ENCODE assay signal across 9 mouse cellular contexts in genomic region chr7:27165007-27165655, GRCm38 (mm10). TPM values are rescaled to one million over a fixed set of nuclear protein-coding genes. Genes with fewer than 3 reads are reported as not detected.
DNase-seq lines count a peak whose midpoint lies in the region; ATAC-seq and TF ChIP-seq lines count a peak whose summit lies in the region.
"Had no signal": no experiment of that assay in that cellular context is flagged by ENCODE, and none has a peak within 500 bp of the region (broad histone marks: within the 10 kb centered on the region; RNA-seq: fewer than 3 reads in every experiment).

No protein-coding gene starts in this region.

- peaks cover 52% of the 10 kb centered on the region for H3K4me1 ChIP-seq in lung, embryonic 16.5 days (replicated peaks; ENCODE audit: control insufficient read depth, insufficient read depth, low read length)
- H3K4me1 ChIP-seq in brown adipose tissue, adult 24 weeks (ENCODE audit: control insufficient read depth, insufficient read depth, insufficient read length, low read length): peaks cover 36% of the 10 kb centered on the region
- H3K4me1 ChIP-seq in forebrain, postnatal 0 days (ENCODE audit: insufficient read depth): peaks cover 24% of the 10 kb centered on the region
- H3K4me1 ChIP-seq in kidney, embryonic 16.5 days (ENCODE audit: insufficient read depth, low read length): peaks cover 60% of the 10 kb centered on the region
- H3K4me1 ChIP-seq in neural tube, embryonic 12.5 days: peaks cover 60% of the 10 kb centered on the region

- ATAC-seq in lung, embryonic 16.5 days (ENCODE audit: low read depth): no peak
- no peak for ATAC-seq in forebrain, postnatal 0 days
- no peak for ATAC-seq in kidney, embryonic 16.5 days (ENCODE audit: low FRiP score, low TSS enrichment)
- ATAC-seq in neural tube, embryonic 12.5 days (ENCODE audit: low FRiP score, low read depth): 0 out of 2 replicates have a peak, but pooled peaks have one; percentile 0

- TF ChIP-seq CTCF in forebrain, postnatal 0 days (IDR thresholded peaks at IDR 0.05; ENCODE audit: low read depth): 0 out of 2 replicates have a peak, but pooled peaks have one; percentile 4

- H3K27ac ChIP-seq in lung, embryonic 16.5 days (ENCODE audit: low read length): peak overlapping the region; percentile 99; the same call in 1 of the 2 replicates
- peak overlapping the region; percentile 96; the same call in 1 of the 2 replicates for H3K27ac ChIP-seq in brown adipose tissue, adult 24 weeks (replicated peaks; ENCODE audit: low read depth, low read length)
- no peak overlapping the region for H3K27ac ChIP-seq in forebrain, postnatal 0 days (ENCODE audit: low read depth, low read length)
- H3K27ac ChIP-seq in kidney, embryonic 16.5 days (ENCODE audit: low read length): peak overlapping the region; percentile 99; the same call in 1 of the 2 replicates
- no peak overlapping the region for H3K27ac ChIP-seq in neural tube, embryonic 12.5 days

- H3K9ac ChIP-seq in lung, embryonic 16.5 days (ENCODE audit: low read length): peak overlapping the region; percentile 92
- H3K9ac ChIP-seq in forebrain, postnatal 0 days: peak overlapping the region; percentile 92
- peak overlapping the region; percentile 94 for H3K9ac ChIP-seq in kidney, embryonic 16.5 days (replicated peaks; ENCODE audit: low read length)
- peak overlapping the region; percentile 90 for H3K9ac ChIP-seq in neural tube, embryonic 12.5 days

- no peak for DNase-seq in lung, postnatal 10 days
- DNase-seq in forebrain, postnatal 0 days: no peak
- DNase-seq in frontal cortex, postnatal 10 days (ENCODE audit: low spot score in 2 of 2): no peak
- DNase-seq in thymus, postnatal 25 days: no peak

- no peaks in the 10 kb centered on the region for H3K27me3 ChIP-seq in lung, embryonic 16.5 days (ENCODE audit: control insufficient read depth, insufficient read depth, low read depth, low read length)
- no peaks in the 10 kb centered on the region for H3K27me3 ChIP-seq in forebrain, postnatal 0 days (ENCODE audit: insufficient read depth, low read length)
- H3K27me3 ChIP-seq in kidney, embryonic 16.5 days (ENCODE audit: insufficient read depth, low read length): no peaks in the 10 kb centered on the region
- no peaks in the 10 kb centered on the region for H3K27me3 ChIP-seq in neural tube, embryonic 12.5 days (replicated peaks)

- 56% methylated on average over 23 of the region's 23 CpGs for WGBS in lung, embryonic 16.5 days
- 71% methylated on average over 23 of the region's 23 CpGs for whole genome bisulfite sequencing in forebrain, postnatal 0 days
- 59% methylated on average over 23 of the region's 23 CpGs for WGBS in kidney, embryonic 16.5 days
- 74% methylated on average over 23 of the region's 23 CpGs for WGBS in neural tube, embryonic 12.5 days

- peak overlapping the region; percentile 62 for H3K4me3 ChIP-seq in lung, embryonic 16.5 days (ENCODE audit: low read length)
- peak overlapping the region; percentile 89 for H3K4me3 ChIP-seq in brown adipose tissue, adult 24 weeks (ENCODE audit: insufficient read depth, low read depth, low read length)
- peak overlapping the region; percentile 90 for H3K4me3 ChIP-seq in forebrain, postnatal 0 days (ENCODE audit: low read depth, low read length)
- peak overlapping the region; percentile 76 for H3K4me3 ChIP-seq in kidney, embryonic 16.5 days (ENCODE audit: low read length)
- H3K4me3 ChIP-seq in neural tube, embryonic 12.5 days: peak overlapping the region; percentile 75

- H3K4me2 ChIP-seq in lung, embryonic 16.5 days (ENCODE audit: low read depth, low read length): peak overlapping the region; percentile 89
- peak overlapping the region; percentile 75 for H3K4me2 ChIP-seq in forebrain, postnatal 0 days (ENCODE audit: low read depth)
- H3K4me2 ChIP-seq in kidney, embryonic 16.5 days (replicated peaks; ENCODE audit: low read depth, low read length): peak overlapping the region; percentile 80
- peak overlapping the region; percentile 77 for H3K4me2 ChIP-seq in neural tube, embryonic 12.5 days (replicated peaks)

- peaks cover 10% of the 10 kb centered on the region for H3K36me3 ChIP-seq in lung, embryonic 16.5 days (ENCODE audit: control insufficient read depth, insufficient read depth, low read length)
- H3K36me3 ChIP-seq in forebrain, postnatal 0 days (ENCODE audit: insufficient read depth): peaks cover 17% of the 10 kb centered on the region
- peaks cover 21% of the 10 kb centered on the region for H3K36me3 ChIP-seq in kidney, embryonic 16.5 days (ENCODE audit: insufficient read depth, low read length)
- H3K36me3 ChIP-seq in neural tube, embryonic 12.5 days: peaks cover 36% of the 10 kb centered on the region

- no peaks in the 10 kb centered on the region for H3K9me3 ChIP-seq in lung, embryonic 16.5 days (ENCODE audit: control insufficient read depth, low read length)
- no peaks in the 10 kb centered on the region for H3K9me3 ChIP-seq in forebrain, postnatal 0 days (ENCODE audit: low read length)
- no peaks in the 10 kb centered on the region for H3K9me3 ChIP-seq in kidney, embryonic 16.5 days (ENCODE audit: low read length)
- no peaks in the 10 kb centered on the region for H3K9me3 ChIP-seq in neural tube, embryonic 12.5 days

RNA-seq across cellular contexts. Expression of gene Egln2, which starts 1.5 kb away (rescaled TPM):
- polyA plus RNA-seq in lung, embryonic 16.5 days (2015; fragmentation: Nextera tagmentation; extraction: Ambion mirVana): 68.8 and 72.9 TPM in 2 replicates
- 22.6 and 23.9 TPM in 2 replicates for polyA plus RNA-seq in brown adipose tissue, adult 24 weeks (2012; ENCODE audit: insufficient read depth, insufficient read length, missing spikeins)
- total RNA-seq in forebrain, postnatal 0 days (2014; rRNA removed): 103 and 112 TPM in 2 replicates
- 85.6 and 88.3 TPM in 2 replicates for polyA plus RNA-seq in forebrain, postnatal 0 days (2015; fragmentation: Nextera tagmentation; extraction: Ambion mirVana)
- 75.4 and 76.9 TPM in 2 replicates for polyA plus RNA-seq in kidney, embryonic 16.5 days (2015; fragmentation: Nextera tagmentation; extraction: Ambion mirVana)
- polyA plus RNA-seq in neural tube, embryonic 12.5 days (2016; fragmentation: Nextera tagmentation; extraction: Ambion mirVana): 99.6 TPM in 2 replicates

RNA-seq across cellular contexts. Expression of gene Cyp2t4, which starts 11.6 kb away (rescaled TPM):
- polyA plus RNA-seq in lung, embryonic 16.5 days (2015; fragmentation: Nextera tagmentation; extraction: Ambion mirVana): 0.18 TPM in 1 of 2 replicates, not detected in the other
- not detected in 2 replicates for polyA plus RNA-seq in brown adipose tissue, adult 24 weeks (2012; ENCODE audit: insufficient read depth, insufficient read length, missing spikeins)
- total RNA-seq in forebrain, postnatal 0 days (2014; rRNA removed): not detected in 2 replicates
- 0.13 and 0.34 TPM in 2 replicates for polyA plus RNA-seq in forebrain, postnatal 0 days (2015; fragmentation: Nextera tagmentation; extraction: Ambion mirVana)
- polyA plus RNA-seq in kidney, embryonic 16.5 days (2015; fragmentation: Nextera tagmentation; extraction: Ambion mirVana): 0.10 and 0.24 TPM in 2 replicates
- 0.11 and 0.15 TPM in 2 replicates for polyA plus RNA-seq in neural tube, embryonic 12.5 days (2016; fragmentation: Nextera tagmentation; extraction: Ambion mirVana)
- total RNA-seq: neutrophil, adult 5-6 weeks had no signal

RNA-seq across cellular contexts. Expression of gene Rab4b, which starts 13.6 kb away (rescaled TPM):
- 73.2 and 76.1 TPM in 2 replicates for polyA plus RNA-seq in lung, embryonic 16.5 days (2015; fragmentation: Nextera tagmentation; extraction: Ambion mirVana)
- 13.6 and 21.4 TPM in 2 replicates for polyA plus RNA-seq in brown adipose tissue, adult 24 weeks (2012; ENCODE audit: insufficient read depth, insufficient read length, missing spikeins)
- 66.8 and 71.6 TPM in 2 replicates for total RNA-seq in forebrain, postnatal 0 days (2014; rRNA removed)
- polyA plus RNA-seq in forebrain, postnatal 0 days (2015; fragmentation: Nextera tagmentation; extraction: Ambion mirVana): 125 and 138 TPM in 2 replicates
- polyA plus RNA-seq in kidney, embryonic 16.5 days (2015; fragmentation: Nextera tagmentation; extraction: Ambion mirVana): 65.7 and 67.9 TPM in 2 replicates
- polyA plus RNA-seq in neural tube, embryonic 12.5 days (2016; fragmentation: Nextera tagmentation; extraction: Ambion mirVana): 97.7 and 100 TPM in 2 replicates

RNA-seq across cellular contexts. Expression of gene Gm21983, which starts 15.8 kb away (rescaled TPM):
- polyA plus RNA-seq in lung, embryonic 16.5 days (2015; fragmentation: Nextera tagmentation; extraction: Ambion mirVana): 1.4 and 1.7 TPM in 2 replicates
- polyA plus RNA-seq in brown adipose tissue, adult 24 weeks (2012; ENCODE audit: insufficient read depth, insufficient read length, missing spikeins): not detected in 2 replicates
- total RNA-seq in forebrain, postnatal 0 days (2014; rRNA removed): not detected in 2 replicates
- polyA plus RNA-seq in forebrain, postnatal 0 days (2015; fragmentation: Nextera tagmentation; extraction: Ambion mirVana): not detected in 2 replicates
- not detected in 2 replicates for polyA plus RNA-seq in kidney, embryonic 16.5 days (2015; fragmentation: Nextera tagmentation; extraction: Ambion mirVana)
- polyA plus RNA-seq in neural tube, embryonic 12.5 days (2016; fragmentation: Nextera tagmentation; extraction: Ambion mirVana): 0.42 TPM in 2 replicates
- total RNA-seq: neutrophil, adult 5-6 weeks had no signal

RNA-seq across cellular contexts. Expression of gene Mia, which starts 15.8 kb away (rescaled TPM):
- 170 and 185 TPM in 2 replicates for polyA plus RNA-seq in lung, embryonic 16.5 days (2015; fragmentation: Nextera tagmentation; extraction: Ambion mirVana)
- not detected in 2 replicates for polyA plus RNA-seq in brown adipose tissue, adult 24 weeks (2012; ENCODE audit: insufficient read depth, insufficient read length, missing spikeins)
- total RNA-seq in forebrain, postnatal 0 days (2014; rRNA removed): 9.0 and 17.4 TPM in 2 replicates
- 22.5 and 32.8 TPM in 2 replicates for polyA plus RNA-seq in forebrain, postnatal 0 days (2015; fragmentation: Nextera tagmentation; extraction: Ambion mirVana)
- 18.5 and 22.3 TPM in 2 replicates for polyA plus RNA-seq in kidney, embryonic 16.5 days (2015; fragmentation: Nextera tagmentation; extraction: Ambion mirVana)
- polyA plus RNA-seq in neural tube, embryonic 12.5 days (2016; fragmentation: Nextera tagmentation; extraction: Ambion mirVana): 4.8 and 5.8 TPM in 2 replicates
- total RNA-seq: neutrophil, adult 5-6 weeks had no signal

Comparison
In these comparisons a context has a peak if more than half of its experiments do, and no peak if none do; other contexts are left out.
1. H3K27ac ChIP-seq: peak in lung, embryonic 16.5 days (single experiment), brown adipose tissue, adult 24 weeks (single experiment) and kidney, embryonic 16.5 days (single experiment); none in forebrain, postnatal 0 days (single experiment) and neural tube, embryonic 12.5 days (single experiment).
2. Peak in every context shown above with its lines, with median percentiles within 50 percentile points of each other: H3K4me2 ChIP-seq, H3K4me3 ChIP-seq and H3K9ac ChIP-seq.